Mouse (Mus musculus): ENCODE results near the gene Iqgap1. TPM values are rescaled to one million over a fixed set of nuclear protein-coding genes. Genes with fewer than 3 reads are reported as not detected.
A peak's percentile ranks its signal among the peaks of the same experiment; 100 is the strongest.

The Iqgap1 gene
- total RNA-seq, 2 experiments from 2014 or later = 18.1 TPM

DNA sequence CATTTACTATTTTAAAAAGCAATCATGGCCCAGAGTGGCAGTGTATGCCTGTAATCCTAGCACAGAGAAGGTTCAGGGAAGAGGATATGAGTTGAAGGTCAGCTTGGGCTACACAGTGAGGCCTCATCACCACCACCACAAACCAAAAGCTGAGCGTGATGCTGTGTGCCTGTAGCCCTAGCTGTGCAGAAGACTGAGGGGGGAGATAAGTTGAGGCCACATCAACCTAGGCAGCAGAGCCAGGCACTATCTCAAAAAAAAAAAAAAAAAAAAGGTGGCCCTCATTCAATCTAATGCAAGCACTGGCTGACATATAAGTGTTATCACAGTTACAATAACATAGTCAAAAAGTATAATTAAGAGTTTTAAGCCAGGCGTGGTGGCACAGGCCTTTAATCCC is 106.7 kb downstream of the Iqgap1 start:
- no peak for DNase-seq (ENCODE audit: low spot score in 2 of 2)

DNA sequence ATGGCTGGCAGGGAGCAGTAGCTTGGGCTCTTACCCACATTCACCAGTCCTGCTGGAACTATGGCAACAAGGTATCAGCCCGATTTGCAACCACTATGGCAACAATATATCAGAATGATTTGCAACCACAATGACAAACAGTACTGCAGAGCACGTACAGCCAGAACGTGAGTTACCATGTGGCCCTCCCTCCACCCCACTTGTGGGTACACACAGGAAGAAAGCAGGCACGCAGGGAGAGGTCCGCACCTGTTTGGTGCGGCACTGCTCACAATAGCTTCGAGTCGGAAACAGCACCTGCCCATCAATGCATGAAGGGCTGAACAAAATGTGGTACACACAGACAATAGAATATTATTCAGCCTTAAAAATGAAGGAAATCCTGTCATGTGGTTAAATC is 107.3 kb downstream of the Iqgap1 start:
- DNase-seq (ENCODE audit: low spot score in 2 of 2) = no peak

DNA sequence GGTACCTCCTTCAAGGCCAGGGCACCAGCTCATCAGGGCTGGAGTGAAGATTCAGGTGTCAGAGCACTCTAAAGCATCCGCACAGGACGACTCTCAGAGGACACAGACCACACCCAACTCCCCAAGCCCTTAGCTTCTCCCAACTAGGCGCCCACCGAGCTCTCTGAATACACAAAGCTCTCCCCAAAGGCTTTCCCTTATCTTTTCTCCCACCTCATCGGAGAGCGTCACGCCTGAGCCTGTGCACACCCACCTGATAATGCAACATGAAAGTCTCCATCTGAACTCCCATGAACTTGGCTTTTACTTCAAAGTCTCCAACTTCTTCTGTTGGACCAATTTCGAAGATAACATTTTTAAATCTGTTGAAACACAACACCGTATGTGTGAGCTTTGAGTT is 109.0 kb downstream of the Iqgap1 start:
- DNase-seq (ENCODE audit: low spot score in 2 of 2) = no peak

DNA sequence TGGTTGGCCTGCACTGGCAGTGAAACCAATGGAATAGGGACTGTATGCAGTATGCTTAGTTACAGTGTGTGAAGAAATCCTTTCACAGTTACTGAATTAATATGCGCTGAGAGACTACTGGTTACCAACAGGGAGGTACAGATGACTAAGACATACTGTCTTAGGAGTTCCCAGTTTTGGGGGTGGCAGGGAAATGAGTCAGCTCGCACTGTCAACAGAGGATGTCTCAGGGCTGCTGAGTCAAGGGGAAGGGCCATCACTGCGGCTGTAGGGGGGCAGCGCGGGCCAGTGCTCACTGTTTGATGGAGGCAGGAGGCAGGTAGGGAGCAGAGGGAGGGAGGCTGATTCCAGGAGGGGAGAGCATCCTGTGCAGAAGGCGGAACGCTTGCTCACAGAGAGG is 110.5 kb downstream of the Iqgap1 start:
- peak; percentile 22 to 44 for DNase-seq (ENCODE audit: low spot score in 2 of 2)

GRCm38 (mm10) chr7:80711496-80711895 is 114.3 kb downstream of the Iqgap1 start:
- DNase-seq (ENCODE audit: low spot score in 2 of 2) = no peak

- no peak for DNase-seq (ENCODE audit: low spot score in 2 of 2)
These were observed 115.4 kb downstream of the Iqgap1 start for GRCm38 (mm10) chr7:80710333-80710732.

- no peak for DNase-seq (ENCODE audit: low spot score in 2 of 2)
These were observed 121.7 kb downstream of the Iqgap1 start for GRCm38 (mm10) chr7:80704066-80704465.

DNA sequence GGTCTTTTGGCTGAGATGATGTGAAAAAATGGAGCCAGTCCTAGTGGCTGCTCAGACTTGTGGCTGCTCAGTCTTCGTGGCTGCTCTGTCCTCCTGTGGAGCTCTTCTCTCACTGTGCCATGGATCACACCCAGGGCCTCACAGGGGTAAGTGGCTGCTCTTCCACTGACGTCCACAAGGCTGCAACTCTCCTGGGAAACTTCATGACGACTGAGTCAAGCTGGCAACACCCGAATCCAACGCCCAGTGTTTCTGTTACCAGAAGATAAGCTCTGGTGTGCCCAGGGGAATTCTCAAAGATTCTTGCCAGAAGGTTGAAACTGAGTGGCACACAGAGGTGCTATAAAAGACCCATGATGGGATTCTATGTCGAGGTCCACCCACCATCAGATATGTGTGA is 123.3 kb downstream of the Iqgap1 start:
- DNase-seq (ENCODE audit: low spot score in 2 of 2) = no peak

GRCm38 (mm10) chr7:80699709-80700108 is 126.1 kb downstream of the Iqgap1 start:
- no peak for DNase-seq (ENCODE audit: low spot score in 2 of 2)

DNA sequence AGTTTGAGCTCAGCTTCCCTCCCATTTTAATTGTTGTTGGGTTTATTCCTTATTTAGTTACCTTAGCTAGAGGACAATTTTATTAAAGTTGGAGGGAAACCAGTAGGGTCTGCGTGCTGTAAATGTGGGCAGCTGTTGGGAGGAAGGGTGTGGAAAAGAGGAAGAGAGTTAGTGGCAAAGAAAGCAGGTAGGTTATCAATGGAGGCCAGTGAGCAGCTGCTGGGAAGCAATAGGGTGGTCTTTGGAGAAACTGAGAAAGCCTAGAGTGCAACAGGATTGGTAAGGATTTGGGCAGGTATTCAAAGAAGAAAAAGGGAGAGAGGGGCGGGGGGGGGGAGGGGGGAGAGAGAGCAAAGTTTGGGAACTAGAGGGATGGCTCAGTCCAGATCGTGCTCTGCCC is 126.8 kb downstream of the Iqgap1 start:
- no peak for DNase-seq (ENCODE audit: low spot score in 2 of 2)

- DNase-seq (ENCODE audit: low spot score in 2 of 2) = no peak
These were observed 127.9 kb downstream of the Iqgap1 start for GRCm38 (mm10) chr7:80697859-80698258.

- no peak for DNase-seq (ENCODE audit: low spot score in 2 of 2)
These were observed 128.9 kb downstream of the Iqgap1 start for GRCm38 (mm10) chr7:80696903-80697302.

DNA sequence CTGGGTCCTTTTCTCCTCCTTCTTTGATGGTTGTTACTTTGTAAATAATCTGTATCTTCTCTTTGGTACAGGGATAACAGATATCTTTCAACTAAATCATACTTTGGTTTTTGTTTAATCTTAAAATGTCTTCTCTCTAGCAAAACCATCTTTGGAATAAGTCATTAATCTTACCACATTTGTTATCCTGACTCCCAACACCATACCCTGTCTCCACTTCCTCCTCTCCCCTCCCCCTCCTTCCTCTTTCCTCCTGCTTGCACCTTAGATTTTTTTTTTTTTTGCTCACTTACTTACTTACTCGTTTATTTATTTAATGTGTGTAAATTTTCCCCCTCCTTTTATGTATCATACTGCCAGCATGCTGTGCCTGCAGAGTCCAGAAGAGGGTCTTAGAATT is 129.4 kb downstream of the Iqgap1 start:
- DNase-seq (ENCODE audit: low spot score in 2 of 2) = no peak

DNA sequence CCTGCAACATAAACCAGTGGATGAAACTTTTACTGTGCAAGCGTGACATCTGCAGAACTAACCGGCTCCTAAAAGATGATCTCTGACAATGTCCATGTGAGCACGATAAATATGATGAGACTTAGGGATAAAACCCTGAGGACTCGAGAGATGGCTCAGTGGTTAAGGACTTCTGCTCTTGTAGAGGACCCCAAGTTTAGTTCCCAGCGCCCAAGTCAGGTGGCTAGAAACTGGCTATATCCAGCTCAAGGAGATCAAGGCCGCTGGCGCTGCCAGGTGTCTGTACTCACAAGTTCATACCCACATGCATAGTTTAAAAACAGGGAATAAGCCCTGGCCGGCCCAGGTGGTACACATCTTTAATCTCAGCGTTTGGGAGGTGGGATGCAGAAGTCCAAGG is 133.3 kb downstream of the Iqgap1 start:
- DNase-seq (ENCODE audit: low spot score in 2 of 2) = no peak

DNA sequence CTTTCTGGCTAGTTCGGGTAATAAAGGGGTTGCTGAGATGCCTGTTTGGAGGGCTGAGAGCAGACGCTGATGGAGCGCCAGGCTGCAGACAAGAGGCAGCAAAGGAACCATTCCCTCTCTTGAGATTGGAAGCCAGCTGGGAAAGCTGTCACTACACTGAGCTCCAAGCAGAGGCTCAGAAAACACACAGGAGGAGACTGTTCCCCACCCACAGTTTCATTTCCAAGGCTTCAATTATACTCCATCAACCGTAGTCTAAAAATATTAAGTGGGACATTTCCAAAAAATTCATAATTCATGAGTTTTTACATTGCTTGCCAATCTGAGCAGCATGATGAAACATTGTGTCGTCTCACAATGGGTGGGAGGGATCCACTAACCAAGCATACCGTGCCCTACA is 134.6 kb downstream of the Iqgap1 start:
- DNase-seq (ENCODE audit: low spot score in 2 of 2) = peak; percentile 64 to 81

DNA sequence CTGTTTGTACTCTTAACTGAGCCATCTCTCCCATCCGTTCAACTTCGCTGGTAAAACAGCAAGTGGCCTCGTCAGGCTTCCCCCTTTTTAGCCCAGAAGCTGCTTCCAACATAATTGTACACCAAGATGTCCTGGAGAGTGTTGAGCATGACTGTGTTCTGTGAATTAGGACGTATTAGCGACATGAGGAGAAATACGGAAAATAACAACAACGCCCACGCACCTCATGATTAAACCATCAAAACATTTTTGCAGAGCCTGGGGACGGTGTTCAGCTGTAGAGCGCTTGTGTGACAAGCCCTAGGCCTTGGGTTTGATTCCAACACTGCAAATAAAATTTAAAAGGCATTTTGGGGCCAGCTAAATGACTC is 136.6 kb downstream of the Iqgap1 start:
- peak; percentile 30 to 73 for DNase-seq (ENCODE audit: low spot score in 2 of 2)

DNA sequence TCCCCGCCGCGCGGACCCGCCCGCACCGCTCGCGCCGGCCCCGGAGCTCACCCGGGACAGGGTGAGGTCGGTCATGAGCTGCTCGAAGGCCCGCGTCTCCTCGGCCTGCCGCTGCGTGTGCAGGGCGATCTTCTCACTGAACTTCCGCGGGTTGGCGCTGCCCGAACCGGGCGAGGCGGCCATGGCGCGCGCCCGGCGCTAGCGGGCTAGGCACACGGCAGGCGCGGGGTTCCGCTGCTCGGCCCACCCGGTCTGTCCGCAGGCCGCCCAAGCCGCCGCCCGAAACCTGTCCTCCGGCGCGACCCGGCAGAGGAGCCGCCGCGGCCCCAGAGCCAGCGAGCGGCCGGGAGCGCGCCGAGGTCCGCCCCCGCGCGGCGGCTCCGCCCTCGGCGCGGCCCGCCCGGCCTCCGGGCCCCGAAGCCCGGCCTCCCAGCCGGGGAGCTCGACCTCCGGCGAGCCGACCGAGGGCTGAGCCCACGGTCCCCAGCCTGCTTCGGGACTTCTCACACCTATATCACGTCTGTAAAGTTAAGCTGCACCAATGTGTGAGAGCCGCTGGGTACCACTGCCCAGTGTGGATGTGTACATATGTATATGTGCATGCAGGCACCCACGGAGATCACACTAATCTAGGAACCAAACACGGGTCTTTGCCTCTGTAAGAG is 137.1 kb downstream of the Iqgap1 start, which contains the start of gene Crtc3:
Gene Crtc3, minus strand, starts transcription at position 322 of the 665 bp plus-strand sequence.
- DNase-seq (ENCODE audit: low spot score in 2 of 2) = peak; percentile 52 to 57

DNA sequence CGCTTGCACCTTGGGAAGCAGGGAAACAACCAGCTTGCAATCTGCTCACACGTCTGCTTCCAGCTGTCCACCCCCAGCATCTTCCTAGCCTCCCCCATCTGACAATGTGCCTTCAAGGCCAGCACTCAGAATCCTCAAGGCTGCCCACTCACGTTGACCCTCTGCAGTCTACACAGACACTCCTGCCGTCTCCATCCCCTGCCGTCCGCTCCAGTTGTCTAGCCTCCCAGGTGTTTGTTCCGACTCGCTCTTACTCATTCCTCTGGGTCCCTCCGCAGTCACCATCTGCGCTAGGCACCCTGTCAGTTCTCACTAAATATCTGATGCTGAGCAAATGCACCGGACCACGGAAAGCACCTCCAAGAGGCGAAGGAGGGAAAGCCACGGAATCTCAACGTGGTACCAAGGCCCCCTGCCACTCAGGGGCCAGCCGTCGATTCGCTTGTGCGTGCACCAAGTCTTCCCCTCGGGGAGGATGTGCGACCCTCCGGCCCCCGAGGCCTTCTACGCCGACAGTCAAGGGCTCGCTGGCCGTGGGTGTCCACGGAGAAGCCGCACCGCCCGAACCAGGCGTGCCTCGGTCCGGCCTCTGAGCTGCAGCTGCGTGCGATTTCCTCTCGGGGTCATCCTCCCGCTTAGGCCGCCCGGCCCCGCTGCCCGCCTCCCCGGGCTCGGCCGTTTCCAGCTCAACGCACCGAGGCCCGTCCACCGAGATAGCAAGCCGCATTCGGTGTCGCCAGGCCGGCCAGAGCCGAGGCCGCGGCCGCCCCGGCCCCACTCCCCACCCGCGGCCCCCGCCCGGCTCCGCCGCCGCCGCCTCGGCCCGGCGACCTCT is 137.8 kb downstream of the Iqgap1 start:
- DNase-seq (ENCODE audit: low spot score in 2 of 2) = peak; percentile 62 to 79

GRCm38 (mm10) chr7:80685639-80686038 is 140.1 kb downstream of the Iqgap1 start:
- no peak for DNase-seq (ENCODE audit: low spot score in 2 of 2)

- DNase-seq (ENCODE audit: low spot score in 2 of 2) = no peak
These were observed 143.1 kb downstream of the Iqgap1 start for GRCm38 (mm10) chr7:80682630-80683029.

- no peak for DNase-seq (ENCODE audit: low spot score in 2 of 2)
These were observed 145.4 kb downstream of the Iqgap1 start for GRCm38 (mm10) chr7:80680218-80680847.

DNA sequence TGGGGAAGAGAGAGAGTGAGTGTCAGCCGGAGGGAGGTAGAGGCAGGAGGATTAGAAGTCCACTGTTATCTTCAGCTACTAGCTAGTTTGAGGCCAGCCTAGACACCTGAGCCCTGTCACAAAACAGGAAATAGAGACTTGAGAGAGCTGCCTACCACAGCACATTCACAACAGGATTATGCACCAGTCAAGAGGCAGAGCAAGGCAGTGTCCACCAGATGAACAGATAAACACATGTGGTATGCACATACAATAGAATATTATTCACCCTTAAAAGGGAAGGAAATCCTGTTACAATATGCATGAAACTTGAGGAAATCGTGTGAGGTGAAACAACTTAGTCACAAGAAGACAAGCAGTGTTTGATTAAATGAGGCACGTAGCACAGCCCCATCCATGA is 153.5 kb downstream of the Iqgap1 start:
- DNase-seq (ENCODE audit: low spot score in 2 of 2) = no peak
